Mouse (Mus musculus): ENCODE measurements around the gene Bcas2.

DNA sequence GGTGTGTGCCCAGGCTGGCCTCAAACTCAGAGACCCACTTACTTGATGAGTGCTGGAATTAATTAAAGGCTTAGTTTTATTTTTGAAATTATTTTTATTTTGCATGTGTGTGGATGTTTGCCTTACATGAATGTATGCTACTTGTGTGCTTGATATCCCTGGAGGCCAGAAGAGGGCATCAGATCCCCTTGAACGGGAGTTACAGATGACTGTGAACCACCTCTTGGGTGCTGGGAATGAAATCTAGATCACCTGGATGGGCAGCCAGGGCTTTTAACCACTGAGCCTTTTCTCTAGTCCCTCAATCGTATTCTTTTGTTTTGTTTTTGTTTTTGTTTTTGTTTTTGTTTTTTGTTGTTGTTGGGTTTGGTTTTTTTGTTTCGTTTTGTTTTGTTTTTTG lies 45.3 kb upstream of the Bcas2 start:
- TF ChIP-seq SRF (IDR thresholded peaks at IDR 0.05; ENCODE audit: control insufficient read depth, insufficient read length, low read depth) (no peak), POLR2A (IDR thresholded peaks at IDR 0.05; ENCODE audit: insufficient read length, low read depth) (no peak), E2F4 (IDR thresholded peaks at IDR 0.05; ENCODE audit: insufficient read depth) (no peak), USF1 (IDR thresholded peaks at IDR 0.05; ENCODE audit: low read depth) (no peak), MAX (IDR thresholded peaks at IDR 0.05; ENCODE audit: low read depth) (no peak), MYOD1 (IDR thresholded peaks at IDR 0.05; ENCODE audit: control insufficient read depth in 1 of 3, insufficient read length in 2 of 3, low read depth in 2 of 3) (no peak), MYOG (IDR thresholded peaks at IDR 0.05; ENCODE audit: control insufficient read depth in 1 of 3, insufficient read depth in 1 of 3, insufficient read length in 2 of 3, low read depth in 2 of 3) (no peak)

All from myocyte (in vitro differentiated cells).